Mouse (Mus musculus) megakaryocyte, embryonic 14.5 days (primary cell): Measurements from ENCODE around the gene Npas3.

ENCODE experiments used
- FLI1 ChIP-seq: IDR thresholded peaks from 2 replicates; pipeline ENCODE4 v1.6.1; 2012; ENCODE audit warnings: low read length, inconsistent platforms, mixed read lengths
- GATA1 ChIP-seq: IDR thresholded peaks from 3 replicates; pipeline ENCODE4 v1.6.1; 2012; ENCODE audit warnings: mixed read lengths, low read length, inconsistent platforms, borderline replicate concordance

DNA sequence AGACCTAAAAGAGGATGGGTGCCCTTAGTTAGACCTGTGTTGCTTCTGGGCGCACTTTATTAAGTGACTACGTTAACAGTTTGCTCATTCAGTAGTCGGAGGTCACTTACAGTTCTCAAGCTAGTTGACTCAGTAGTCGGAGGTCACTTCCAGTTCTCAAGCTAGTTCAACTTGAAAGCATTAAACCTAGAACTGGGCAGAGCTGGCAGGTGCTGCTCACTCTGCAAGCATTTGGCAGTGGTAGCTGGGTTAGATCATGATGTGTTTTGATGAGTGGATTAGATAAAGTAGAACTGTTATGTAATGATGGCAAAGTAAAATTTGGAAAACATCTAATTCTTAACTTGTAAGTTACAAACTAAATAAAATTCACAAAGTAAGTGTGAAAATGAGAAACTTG is 271.1 kb downstream of the Npas3 start:
- TF ChIP-seq FLI1, result no peak
- no peak for TF ChIP-seq GATA1
